Mouse (Mus musculus) erythroid progenitor cell, adult 5-6 weeks (primary cell): ENCODE measurements at regions not wholly inside any gene's neighbourhood (a gene's known extent, or its start where the extent isn't known, plus 50 kb on each side); places are given as distances from the start of the nearest gene placed in this dataset.

Experiments used
- ATAC-seq: replicated peaks from 2 replicates; pipeline ENCODE4 v1.8.0; 2016; ENCODE audit warnings: moderate number of reproducible peaks, mild to moderate bottlenecking, moderate TSS enrichment, inconsistent platforms; ENCODE audit not compliant: poor library complexity, low FRiP score, severe bottlenecking

DNA sequence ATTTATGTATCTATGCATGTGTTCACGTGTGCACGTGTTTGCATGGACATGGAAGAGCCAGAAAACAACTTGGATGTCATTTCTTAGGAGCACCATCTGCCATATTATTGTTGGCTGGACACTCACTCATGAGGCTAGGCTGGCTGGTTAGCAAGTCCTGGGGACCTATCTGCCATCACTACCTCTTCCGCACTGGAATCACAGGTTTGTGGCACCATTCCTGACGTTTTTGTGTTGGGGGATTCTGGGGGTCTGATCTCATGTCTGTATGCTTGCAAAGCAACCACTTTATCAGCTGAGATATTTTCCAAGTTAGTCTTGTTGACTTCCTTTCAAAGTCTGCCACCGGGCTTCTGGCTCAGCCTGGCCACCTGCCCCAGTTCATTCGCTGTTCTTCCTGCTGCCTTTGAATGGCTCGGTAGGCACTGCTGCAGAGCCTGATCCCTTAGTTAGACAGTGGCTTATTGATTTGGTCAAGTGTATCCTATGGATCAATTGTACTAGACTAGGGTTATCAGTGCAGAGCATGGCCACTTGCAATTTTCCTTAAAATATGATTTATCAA lies 262.4 kb downstream of the Foxo1 start:
- ATAC-seq = no peak

DNA sequence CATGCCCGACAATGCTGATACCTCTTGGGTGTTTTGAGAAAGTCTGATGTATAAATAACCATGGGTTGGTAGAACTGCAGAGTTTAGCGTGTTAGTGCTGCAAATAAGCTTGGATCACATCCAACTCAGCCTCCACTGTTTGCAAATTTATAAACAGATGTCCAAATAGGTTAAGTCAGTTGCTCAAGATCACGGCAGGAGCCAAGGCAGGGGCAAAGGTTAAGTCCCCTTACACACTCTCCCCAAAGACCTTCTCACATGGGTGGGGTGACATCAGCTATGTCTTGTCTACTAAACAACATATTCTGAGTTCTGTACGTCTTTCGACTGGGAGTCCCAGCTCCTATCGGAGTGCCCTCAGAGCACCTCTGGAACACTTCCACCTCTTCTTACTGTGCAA lies 261.0 kb downstream of the Foxo1 start:
- no peak for ATAC-seq

DNA sequence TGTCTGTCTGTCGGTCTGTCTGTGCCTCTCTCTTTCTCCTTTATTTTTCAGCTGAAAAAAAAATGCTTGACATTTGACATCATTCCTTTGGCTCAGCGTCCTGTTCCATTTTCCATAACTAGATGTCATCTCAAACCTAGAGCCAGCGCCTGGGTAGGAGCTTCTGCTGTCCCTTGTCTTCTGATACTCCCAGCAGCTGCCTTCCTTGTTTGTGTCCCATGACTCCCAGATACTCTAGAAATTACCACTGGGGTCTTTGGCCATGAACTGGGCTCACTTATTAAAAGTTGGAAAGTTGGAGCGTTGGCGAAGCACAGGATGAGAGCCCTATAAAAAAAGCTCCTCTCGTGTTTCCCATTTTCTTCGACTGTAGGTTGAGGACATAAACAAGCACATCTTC lies 260.4 kb downstream of the Foxo1 start:
- ATAC-seq = no peak

DNA sequence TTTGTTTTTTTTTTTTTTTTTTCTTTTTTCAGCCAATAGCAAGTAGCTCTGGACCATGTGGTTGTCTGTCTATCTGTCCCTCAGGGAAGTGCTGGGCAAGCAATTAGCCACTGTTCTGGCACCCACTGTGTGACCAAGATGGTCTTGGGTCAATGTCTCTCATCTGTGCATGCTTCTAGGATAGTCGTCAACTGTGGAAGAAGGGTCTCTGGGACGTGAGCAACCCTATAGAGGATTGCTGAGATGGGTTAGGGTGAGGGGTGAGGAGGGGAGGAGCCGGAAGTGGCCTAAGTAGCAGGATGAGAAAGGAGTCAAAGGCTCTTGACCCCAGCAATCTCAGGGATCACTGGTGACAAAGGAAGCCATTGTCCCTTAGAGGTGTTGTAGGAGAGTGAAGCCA lies 259.6 kb downstream of the Foxo1 start:
- ATAC-seq = no peak

DNA sequence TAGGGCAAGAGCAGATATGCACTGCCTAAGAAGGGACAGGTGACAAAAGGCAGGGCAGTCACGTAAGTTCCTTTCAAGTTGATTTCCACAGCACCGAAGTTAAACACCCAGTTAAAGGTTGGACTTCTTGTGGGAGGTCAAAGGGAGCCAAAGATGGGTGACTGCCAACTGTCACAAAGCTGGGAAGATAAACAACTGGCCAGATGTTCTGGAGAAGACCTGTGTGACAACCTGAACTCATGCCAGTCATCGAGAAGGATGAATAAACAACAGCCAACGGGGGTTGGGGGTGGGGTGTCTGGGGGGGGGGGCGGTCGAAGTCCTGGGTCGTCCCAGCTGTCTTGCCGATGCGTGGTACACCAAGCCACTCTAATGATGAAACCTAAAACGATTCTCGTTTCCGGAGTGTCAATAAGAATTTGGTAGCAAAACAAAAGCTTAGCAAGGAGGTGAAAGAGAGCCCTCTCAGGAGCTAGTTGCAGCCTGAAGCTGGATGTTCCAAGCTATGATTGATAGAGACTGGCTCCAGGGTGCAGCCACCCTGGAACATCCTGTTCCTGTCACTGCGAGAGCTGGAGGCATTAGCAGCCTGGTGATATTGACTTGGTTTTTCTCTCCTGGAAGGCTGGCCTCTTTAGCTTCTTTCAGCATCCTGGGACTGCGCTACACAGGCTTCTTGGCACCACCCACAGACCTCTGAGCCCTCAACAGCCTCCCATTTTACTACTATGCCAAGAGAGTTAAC lies 259.0 kb downstream of the Foxo1 start:
- ATAC-seq = no peak

DNA sequence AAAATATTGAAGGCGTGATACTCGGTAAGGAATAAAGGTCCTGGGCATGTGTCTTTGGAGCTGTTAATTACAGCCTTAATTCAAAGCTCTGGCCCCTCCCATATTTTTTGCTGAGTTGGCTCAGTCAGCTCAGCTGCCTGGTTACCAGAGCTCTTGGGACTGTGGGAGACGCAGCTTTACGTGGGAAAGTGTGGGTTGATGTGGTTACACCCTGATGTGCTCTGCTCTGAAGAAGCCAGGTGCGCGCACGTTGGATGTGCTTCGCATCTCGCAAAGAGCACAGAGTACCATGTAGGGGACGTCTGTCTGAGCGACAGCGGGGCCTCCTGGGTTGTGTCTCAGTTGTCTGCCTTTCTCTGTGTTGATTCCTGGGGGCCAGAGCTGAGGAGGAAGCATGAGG lies 254.8 kb downstream of the Foxo1 start:
- ATAC-seq = no peak

DNA sequence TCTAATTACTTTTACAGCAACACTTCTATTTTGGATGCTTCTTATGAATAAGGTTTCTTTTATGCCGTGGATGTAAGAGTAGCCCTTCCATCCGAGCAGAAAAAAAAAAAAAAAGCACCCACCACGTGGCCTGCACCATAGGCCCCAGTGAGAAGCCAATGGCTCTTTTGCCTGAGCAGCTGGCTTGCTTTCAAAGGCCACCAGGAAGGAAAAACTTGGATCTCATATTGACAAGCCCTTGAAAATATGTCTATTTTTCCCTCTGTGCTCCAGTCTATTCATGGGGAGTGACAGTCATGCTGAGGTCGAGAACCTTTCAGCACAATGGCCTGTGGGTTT lies 252.4 kb downstream of the Foxo1 start:
- no peak for ATAC-seq

DNA sequence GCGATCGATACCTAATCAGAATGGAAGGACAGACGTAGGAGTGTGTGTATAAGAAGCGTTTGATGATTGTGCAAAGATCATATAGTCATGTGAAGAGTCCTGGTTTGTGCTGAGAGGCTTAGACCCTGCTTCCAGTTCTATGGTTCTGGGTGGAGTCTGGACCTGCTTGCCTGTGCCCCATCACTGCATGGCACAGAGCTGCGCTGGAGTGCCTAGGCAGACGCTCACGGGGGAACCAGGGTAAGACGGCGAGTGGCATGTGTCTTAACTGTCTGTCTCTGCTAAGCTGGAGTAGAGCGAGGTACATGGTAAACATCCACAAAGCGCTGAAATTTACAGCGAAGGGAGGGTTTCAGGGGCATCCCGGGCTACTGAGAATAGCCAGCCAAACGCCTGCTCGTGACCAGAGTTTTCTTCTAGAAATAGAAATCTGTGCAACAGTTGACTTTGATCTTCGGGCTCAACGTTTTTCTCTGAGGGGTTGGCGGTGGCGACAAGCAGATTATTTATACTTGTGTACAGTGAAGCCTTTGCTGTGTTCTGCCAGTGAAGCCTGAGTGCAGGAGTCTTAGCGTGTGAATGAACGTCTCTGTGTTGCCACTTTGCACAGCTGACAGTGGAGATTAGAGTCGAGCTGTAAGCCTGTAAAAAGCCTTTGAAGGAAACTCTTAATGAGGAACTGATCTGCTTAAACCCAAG lies 251.9 kb downstream of the Foxo1 start:
- ATAC-seq = no peak

DNA sequence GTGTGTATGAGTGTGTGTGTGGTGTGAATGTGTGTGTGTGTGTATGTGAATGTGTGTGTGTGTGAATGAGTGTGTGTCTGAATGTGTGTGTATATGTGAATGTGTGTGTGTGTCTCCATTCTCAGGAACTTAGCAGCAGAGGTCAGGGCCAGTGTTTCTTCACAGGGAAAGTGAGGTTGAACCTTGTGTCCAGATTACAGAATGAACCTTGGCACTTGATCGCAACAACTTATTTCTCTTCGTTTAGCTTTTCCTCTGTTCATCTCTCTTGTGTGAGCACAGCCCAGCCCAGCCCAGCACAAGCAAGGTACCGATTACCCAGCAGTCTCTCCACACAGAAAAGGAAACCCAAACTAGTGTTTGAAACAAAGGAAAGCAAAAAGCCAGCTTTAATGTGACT lies 249.7 kb downstream of the Foxo1 start:
- no peak for ATAC-seq

DNA sequence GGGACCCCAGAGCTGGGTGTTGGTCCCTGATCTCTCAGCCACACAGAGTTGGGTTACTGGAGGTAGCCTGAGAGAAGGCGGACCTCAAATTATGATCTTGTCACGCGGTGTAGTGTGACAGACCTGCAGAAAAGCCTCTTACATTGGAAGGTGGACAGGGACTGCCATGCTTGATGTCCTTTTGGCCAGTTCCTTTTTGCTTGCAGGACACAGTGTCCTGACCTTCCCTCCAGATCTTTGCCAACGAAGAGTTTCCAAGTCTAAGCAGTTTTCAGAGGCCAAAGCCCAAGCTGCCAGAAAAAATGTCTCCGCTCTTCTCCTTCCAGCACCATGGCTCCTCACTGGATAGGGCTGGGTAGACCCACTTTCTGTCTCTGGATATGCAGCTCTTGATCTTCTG lies 248.6 kb downstream of the Foxo1 start:
- no peak for ATAC-seq

DNA sequence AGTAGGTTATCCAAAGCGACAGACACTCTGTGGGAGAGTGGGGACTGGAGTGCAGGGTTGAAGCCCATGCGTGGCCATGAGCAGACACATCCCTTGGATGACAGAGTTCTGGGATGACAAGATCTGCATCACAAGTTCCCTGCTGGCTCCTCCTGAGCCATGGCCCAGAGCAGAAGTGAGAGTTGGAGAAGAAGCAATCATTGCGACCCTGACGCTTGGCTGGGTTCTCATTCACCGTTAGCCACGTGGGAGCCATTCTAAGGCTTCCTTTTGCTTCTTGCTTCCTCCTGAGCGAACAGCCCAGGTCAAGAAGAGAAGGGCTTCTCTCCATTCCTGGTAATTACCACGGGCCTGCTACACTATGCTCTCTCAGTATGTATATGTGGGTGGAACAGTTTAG lies 244.6 kb downstream of the Foxo1 start:
- ATAC-seq = no peak

DNA sequence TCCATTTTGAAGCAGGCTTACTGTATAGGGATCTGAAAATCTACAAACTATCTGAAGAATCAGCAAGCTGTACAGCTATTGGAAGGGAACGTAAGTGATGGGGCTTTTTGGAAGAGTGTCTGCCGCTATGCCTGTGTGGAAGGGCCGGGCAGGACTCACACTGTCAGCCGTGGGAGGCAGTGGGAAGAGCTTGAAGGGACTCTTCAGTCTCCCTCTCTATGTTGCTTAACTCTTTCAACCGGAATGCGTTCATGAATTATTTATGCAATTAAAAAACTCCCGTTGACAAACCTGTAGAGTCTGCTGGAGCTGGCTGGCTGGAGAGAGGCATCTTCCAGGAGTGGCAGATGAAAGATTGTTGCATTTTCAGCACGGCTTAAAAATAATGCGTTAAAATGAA lies 243.4 kb downstream of the Foxo1 start:
- ATAC-seq = no peak

DNA sequence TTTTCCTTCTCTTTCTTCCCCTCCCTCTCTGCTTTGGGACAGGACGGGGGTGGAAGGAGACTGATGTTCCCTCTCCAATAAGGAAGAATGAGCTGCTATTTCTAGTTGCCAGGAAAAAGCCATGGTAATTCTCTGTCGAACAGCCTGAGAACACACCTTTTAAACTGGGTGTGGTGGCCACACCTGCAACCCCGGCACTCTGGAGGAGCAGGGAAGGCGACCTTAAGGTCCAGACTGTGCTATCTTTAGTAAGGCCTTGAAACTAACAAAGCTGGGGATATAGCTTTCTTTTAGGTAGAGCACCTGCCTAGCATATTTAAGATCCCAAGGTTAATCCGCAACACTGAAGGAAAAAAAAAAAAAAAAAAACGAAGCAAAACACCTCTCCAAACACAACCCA lies 242.7 kb downstream of the Foxo1 start:
- no peak for ATAC-seq

DNA sequence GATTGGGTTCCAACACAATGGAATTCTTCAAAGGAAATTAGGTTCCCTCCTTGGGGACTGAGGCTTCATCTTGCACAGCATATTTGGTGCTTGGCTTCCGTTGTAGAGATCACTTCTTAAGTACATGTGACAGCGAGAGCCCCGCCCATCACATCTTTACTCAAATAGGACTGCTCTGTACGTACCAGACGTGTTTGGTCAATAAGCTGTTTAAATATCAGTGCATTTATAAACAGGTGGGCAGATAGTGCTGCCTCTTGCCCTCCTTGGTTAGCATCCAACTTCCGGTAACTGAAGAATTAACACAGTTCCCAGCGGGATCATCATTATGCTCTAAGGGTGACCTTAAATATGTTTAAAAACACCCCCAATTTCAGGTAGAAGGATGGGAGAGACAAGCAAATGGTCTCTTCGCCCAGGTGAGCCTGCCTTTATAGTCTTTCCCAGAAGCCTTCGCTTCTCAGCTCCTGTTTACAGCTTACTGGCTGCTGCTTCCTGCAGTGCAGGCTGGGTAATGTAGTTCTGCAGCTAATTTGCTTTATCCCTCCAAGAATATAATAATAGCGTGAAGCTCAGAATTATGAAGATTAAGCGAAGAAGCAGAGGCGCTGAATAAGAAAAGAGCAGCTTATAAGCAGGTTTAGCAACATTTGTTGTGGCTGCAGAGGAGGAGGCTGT lies 242.1 kb downstream of the Foxo1 start:
- ATAC-seq = no peak

DNA sequence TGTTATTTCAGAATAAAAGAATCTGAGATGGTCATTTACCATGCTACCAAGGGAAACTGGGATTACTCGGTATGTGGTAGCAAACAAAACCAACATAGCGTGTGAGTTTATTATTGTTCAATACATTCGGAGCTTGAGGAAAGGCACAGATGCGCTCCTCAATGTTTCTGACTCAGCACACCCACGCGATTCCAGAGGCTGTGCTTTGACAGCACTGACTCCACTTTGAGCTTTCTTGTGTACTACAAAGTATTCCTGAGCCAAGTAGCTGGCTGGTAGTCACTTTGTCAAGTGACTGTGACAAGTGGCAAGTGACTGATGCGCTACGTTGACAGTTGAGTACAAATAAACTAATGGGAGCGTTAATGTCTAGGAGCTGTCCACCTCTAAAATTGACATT lies 235.8 kb downstream of the Foxo1 start:
- ATAC-seq = no peak

DNA sequence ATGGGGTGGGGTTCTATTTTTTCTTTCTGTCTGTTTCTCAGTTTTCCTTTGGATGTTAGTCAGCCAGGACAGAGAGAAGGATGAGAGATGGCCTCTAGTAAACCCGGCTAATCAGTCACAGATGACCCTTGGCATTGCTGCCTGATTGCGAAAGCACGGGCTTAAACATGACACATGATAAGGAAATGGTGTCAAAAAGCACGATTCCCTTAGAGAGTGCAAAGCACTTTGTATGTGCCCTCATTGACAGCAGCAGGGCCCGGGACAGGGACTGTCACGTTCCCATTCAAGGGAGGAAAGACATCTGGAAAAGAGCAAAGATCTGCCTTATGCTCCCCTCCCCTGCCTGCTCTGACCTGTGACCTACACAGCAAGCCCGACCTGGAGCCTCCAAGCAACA lies 234.1 kb downstream of the Foxo1 start:
- no peak for ATAC-seq

DNA sequence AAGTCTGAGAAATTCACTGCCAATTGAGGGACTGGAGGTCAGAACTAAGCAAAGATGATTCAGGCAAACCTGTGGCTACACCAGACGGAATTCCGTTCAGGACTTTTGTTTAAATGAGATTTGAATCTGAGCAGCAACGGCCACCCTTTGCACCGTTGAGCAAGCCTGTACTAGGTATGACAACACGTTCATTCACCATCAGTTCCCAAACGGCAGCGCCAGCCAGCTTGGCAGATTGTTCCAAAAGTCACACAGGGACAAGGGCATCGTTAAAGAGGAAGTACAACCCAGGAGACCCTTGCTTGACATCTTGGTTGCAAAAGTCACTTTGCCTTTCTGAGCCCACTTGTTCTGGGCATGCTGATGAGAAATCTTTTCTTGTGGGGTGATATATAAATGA lies 233.5 kb downstream of the Foxo1 start:
- ATAC-seq = no peak

DNA sequence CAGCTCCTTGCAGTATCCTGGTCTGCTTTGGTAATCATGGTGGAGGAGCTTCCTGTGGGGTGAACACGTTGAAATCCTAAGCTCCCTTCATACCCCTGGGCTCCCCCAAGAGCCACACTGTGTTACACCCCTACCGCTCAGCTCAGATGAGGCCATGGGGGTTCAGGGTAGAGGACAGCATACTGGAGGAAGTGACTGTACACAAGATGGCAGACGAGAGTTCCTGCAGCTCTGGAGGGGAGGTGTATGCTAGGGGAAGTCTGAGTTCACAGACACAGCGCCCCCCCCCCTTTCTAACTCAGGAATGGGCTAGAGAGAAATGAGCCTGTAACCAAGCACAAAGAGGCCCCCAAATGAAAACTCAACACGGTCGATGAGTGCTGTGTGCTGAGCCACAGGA lies 231.9 kb downstream of the Foxo1 start:
- ATAC-seq = no peak

DNA sequence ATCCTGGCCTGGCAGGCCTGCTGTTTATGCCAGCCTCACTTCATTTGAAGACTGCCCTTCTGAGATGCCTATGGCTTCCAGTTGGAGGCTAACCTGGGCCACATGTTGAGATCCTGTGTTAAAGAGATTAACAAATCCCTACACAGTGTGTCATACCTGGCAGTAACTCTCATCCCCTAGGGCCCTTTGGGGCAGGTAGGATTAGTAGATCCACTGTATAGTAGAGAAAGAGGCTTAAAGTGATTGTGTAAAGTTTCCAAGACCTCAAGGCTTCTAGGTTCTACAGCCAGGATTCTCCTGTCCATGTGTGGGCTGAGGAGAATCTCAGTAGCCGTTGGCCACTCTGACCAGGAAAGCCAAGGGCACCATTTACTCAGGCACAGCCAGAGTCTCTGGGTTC lies 231.4 kb downstream of the Foxo1 start:
- no peak for ATAC-seq

DNA sequence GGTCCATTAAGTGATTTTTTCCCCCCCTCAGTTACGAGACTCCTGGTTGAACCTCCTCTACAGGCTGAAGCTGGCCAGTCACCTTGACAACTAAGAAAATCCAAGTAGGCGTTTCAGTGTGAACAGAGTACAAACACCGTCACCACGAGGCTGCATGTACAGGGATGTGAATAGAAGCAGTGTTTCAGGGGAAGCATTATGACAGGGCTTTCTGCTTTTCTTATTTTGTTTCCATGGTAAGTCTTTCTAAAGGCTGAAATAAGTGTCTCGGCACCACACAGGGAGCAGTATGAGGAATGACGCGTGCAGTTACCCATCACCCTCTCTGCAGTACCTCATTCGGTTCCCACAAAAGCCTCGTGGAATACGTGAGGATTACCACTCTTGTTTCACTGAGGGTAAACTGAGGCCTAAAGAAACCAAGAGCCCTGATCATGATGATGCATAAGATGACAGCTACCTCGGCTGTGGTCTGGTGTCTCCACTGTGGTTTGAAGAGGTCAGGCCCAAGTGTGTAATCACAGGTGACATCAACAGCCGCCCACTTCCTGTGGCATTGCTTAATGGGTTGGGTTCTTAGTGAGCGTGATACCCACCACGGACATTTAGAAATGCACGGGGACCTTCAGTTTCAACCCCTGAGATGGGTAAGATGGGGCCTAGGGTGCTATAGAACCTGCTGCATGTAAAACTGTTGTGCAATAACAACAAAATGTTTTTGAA lies 230.5 kb downstream of the Foxo1 start:
- no peak for ATAC-seq
